Mouse (Mus musculus) MEL (cell line): ENCODE measurements around the gene Dnajc4.

Experiments
- CHD2 ChIP-seq: IDR thresholded peaks from 2 replicates; pipeline ENCODE4 v1.6.1; 2011; ENCODE audit warnings: low read length, improper control_type of control experiment
- CTCF ChIP-seq, 3 experiments: IDR thresholded peaks in 2 of 3; conservative IDR thresholded peaks in 1 of 3; 2 replicates each; pipeline ENCODE4 v1.5.1; 2011 to 2012; ENCODE audit warnings: low read length in 3 of 3, low read depth in 2 of 3, mild to moderate bottlenecking in 2 of 3, improper control_type of control experiment in 1 of 3, inconsistent platforms in 1 of 3, mixed read lengths in 1 of 3, moderate library complexity in 1 of 3; ENCODE audit not compliant: control insufficient read depth in 1 of 3, insufficient read depth in 1 of 3, poor library complexity in 1 of 3, severe bottlenecking in 1 of 3
- EP300 ChIP-seq, 2 experiments: IDR thresholded peaks; 2 replicates each; pipeline ENCODE4 v1.6.1; 2011; ENCODE audit warnings: improper control_type of control experiment in 2 of 2, low read length in 2 of 2, low read depth in 1 of 2, mild to moderate bottlenecking in 1 of 2
- USF2 ChIP-seq, 2 experiments: IDR thresholded peaks; 2 replicates each; pipeline ENCODE4 v1.6.1; 2011 to 2012; ENCODE audit warnings: improper control_type of control experiment in 2 of 2, low read length in 2 of 2, borderline replicate concordance in 1 of 2, inconsistent platforms in 1 of 2, low read depth in 1 of 2, mild to moderate bottlenecking in 1 of 2; ENCODE audit not compliant: insufficient read depth in 1 of 2
- ZC3H11A ChIP-seq: IDR thresholded peaks from 2 replicates; pipeline ENCODE4 v1.6.1; 2012; ENCODE audit warnings: low read depth, mild to moderate bottlenecking, inconsistent platforms, low read length, improper control_type of control experiment

DNA sequence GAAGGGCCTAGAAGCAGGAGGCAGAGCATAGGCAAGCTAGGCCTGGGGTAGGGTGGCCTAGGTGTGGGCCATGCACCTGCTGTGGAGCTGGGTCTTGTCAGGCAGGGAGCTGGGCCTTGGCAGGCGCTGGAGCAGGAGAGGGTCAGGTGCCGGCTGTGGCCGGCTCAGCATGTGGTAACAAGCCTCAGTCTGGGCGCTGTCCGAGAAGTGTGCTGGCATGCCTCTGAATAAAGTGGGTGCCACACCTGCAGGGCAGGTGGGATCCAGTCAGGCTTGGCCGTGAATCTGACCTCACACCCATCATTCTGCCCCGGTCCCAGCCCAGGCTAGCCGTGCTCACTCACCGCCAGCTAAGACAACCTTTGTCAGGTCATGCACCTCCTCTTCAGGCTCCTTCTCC lies 21.6 kb upstream of the Dnajc4 start:
- TF ChIP-seq EP300 (IDR thresholded peaks at IDR 0.05; ENCODE audit: low read depth in 1 of 2, low read length in 2 of 2): no peak
- no peak for TF ChIP-seq USF2 (IDR thresholded peaks at IDR 0.05; ENCODE audit: borderline replicate concordance in 1 of 2, insufficient read depth in 1 of 2, low read depth in 1 of 2, low read length in 2 of 2)
- TF ChIP-seq CTCF (IDR thresholded peaks at IDR 0.05 in 2 of 3, conservative IDR thresholded peaks at IDR 0.05 in 1 of 3; ENCODE audit: control insufficient read depth in 1 of 3, insufficient read depth in 1 of 3, low read depth in 2 of 3, low read length in 3 of 3, poor library complexity in 1 of 3, severe bottlenecking in 1 of 3): no peak
- TF ChIP-seq ZC3H11A: no peak
- TF ChIP-seq CHD2: no peak
